Mouse (Mus musculus): ENCODE measurements at regions not wholly inside any gene's neighbourhood (a gene's known extent, or its start where the extent isn't known, plus 50 kb on each side); places are given as distances from the start of the nearest gene placed in this dataset.

GRCm38 (mm10) chr5:12639549-12639948, 256.4 kb downstream of the Sema3d start:
- DNase-seq (ENCODE audit: low read depth, low spot score), result no peak

DNA sequence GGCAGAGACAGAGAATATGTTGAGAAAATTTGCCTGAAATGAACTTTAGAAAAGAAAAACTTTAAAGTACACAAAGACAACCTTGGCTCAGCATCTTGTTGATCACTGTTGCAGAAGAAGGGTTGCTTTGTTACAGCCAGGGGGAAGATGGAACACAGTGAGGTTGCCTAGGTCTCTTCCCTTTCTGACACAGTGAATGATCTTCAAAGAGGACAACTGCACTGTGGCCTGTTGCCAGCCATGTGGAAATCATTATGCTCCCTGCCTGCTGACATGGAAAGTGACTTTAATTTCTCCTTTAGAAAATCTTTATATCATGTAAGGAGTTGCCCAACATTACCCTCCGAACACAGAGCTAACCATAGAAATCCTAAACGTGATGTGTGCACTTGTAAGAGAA, 263.1 kb downstream of the Sema3d start:
- DNase-seq (ENCODE audit: low read depth, low spot score), result no peak

DNA sequence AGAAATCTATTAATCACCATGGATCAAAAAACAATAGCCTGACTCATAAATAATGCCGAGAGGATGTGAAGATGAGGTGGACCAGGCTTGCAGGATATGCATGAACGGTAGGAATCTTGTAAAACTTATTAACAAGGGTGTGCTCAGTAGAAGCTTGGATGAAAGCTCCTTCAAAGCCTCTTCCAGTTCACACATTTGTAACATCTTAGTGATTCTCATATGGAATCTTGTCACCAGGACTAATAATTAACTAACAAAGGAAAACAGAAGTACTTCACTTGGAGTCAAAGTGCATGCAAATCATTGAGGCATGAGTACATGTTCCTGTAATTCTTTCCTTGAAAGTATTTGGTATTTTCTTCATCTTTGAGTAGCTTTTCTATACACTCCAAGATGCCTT, 290.5 kb downstream of the Sema3d start:
- no peak for DNase-seq (ENCODE audit: low read depth, low spot score)

DNA sequence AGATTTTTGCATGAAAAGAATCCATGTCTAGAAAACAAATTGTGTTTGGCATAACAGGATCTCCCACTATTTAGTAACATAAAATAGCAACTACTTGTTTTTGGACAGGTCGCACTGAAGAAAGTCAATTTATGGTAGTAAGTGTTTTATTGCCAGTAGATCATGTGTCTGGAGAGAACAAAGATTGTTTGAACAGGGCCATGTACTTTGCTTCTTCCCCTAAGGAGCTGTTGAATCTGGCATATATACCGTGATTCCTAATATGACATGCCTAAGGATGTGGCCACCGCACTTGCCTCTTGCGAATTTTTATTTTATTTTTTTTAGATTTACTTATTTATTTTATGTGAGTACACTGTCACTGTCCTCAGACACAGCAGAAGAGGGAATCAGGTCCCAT, 290.9 kb downstream of the Sema3d start:
- DNase-seq (ENCODE audit: low read depth, low spot score), result no peak

GRCm38 (mm10) chr5:12676712-12677111, 293.5 kb downstream of the Sema3d start:
- DNase-seq (ENCODE audit: low read depth, low spot score), result no peak

GRCm38 (mm10) chr5:12714894-12715293, 331.7 kb downstream of the Sema3d start:
- DNase-seq (ENCODE audit: low read depth, low spot score), result no peak

DNA sequence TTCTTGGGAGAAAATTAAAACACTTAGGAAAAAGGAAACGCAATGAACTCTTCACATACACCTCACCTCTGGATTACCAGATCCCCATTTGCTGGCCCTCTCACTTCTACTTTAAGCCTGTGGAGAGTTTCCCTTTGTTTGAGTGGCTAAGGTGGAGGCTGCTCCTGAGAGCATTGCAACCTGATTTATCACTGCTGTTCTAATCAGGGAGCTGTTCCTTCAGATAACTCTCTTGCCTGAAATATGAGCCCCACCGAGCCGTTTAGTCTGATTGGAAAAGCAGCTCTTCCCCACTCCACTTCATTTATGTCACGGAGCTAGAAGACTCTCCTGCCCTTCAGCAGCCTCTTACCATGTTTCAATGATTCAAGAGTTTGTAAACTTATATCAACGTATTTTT, 368.3 kb downstream of the Sema3d start:
- DNase-seq (ENCODE audit: low read depth, low spot score), result no peak

GRCm38 (mm10) chr5:12759634-12760033, 365.6 kb upstream of the Sema3a start:
- DNase-seq (ENCODE audit: low read depth, low spot score), result no peak

DNA sequence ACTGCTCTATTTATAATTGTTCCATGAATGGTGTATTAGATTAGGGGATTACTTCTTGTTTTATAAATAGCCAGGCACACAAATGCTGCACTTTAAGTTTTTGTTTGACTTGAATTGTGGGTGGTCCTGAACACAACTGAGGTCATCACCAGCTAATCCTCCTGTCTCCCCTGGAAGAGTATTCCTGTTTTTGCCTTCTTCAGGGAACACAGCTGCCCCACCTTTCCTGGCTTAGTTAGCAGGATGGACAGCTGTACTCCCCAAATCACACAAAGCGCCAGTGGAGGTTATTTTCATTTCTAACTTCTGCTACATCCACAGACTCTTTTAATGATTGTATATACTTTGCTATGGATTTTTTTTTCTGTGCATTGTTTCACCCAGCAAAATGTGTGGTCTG, 357.8 kb upstream of the Sema3a start:
- DNase-seq (ENCODE audit: low read depth, low spot score), result no peak

- peak; percentile 29 for DNase-seq (ENCODE audit: low read depth, low spot score)
Measured at GRCm38 (mm10) chr5:12782681-12783080, 342.5 kb upstream of the Sema3a start.

- no peak for DNase-seq (ENCODE audit: low read depth, low spot score)
Measured at GRCm38 (mm10) chr5:12808729-12809128, 316.5 kb upstream of the Sema3a start.

- no peak for DNase-seq (ENCODE audit: low read depth, low spot score)
Measured at GRCm38 (mm10) chr5:12809884-12810283, 315.3 kb upstream of the Sema3a start.

DNA sequence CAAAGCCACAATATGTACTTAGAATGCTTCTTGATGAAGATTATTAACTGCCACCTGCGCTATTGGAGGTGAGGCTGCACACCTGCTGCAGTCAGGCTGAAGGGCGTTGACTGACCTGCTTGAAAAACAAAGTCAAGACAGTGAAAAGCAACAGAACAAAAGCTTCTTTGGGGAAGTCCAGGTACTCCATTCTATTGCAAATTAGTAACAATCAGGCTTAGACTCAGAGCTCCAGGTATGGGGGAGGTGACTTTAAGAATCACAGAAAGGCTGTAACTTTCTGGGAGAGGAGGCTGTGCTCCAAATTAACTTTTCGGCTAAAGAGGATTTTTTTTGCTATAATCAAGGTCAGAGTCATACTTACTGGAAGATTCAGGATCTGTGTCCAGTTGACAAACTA, 278.0 kb upstream of the Sema3a start:
- peak; percentile 93 for DNase-seq (ENCODE audit: low read depth, low spot score)

GRCm38 (mm10) chr5:12856869-12857268, 268.3 kb upstream of the Sema3a start:
- DNase-seq (ENCODE audit: low read depth, low spot score), result no peak

GRCm38 (mm10) chr5:12868355-12869217, 256.6 kb upstream of the Sema3a start:
- DNase-seq (ENCODE audit: low read depth, low spot score), result peak; percentile 84

DNA sequence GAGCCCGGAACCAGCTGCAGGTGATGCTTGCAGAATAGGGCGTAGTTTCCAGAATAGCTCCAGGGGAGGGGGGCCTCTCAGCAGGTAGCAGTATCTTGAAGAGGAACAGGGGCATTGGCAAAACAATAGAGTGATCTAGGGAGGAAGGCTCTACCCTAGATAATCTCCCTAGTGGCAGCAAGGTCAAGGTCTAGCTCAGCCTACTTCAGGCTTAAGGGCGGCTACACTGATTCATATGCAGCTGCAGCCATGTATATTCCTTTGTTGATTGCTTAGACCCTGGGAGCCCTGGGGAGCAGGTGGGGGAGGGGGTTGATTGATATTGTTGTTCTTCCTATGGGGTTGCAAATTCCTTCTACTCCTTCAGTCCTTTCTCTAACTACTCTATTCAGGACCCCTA, 252.3 kb upstream of the Sema3a start:
- DNase-seq (ENCODE audit: low read depth, low spot score), result peak; percentile 99

DNA sequence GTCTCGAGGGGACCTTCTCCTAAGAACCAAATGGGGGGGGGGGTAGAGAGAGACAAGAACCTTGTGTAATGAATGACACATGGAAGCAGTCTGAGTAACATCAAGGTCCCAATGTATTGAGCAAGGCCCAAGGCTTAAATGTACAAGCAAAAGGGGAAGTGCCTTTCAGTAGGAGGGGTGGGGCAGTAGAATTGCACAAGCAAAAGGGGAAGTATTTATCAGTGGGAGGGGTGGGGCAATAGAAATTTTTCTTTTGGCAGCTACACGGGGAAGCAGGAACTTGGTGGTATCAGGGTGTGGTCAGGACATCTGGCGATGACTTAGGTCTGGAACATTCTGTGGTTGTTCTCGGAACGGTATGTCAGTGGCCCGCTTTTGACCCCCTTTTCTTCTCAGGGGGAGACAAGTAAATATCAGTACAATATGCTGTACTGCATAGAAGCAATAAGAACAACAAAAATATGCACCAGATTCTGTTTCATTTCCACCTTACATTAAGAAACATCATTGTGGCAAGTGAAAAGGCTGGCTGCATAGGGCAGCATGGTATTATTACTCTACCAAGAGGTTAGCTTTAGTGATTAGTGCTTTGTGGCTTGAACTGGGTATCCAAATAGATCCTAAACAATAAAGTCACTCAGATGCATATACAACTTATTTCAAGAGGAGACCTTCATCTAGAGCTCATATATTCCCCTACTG, 247.5 kb upstream of the Sema3a start:
- no peak for DNase-seq (ENCODE audit: low read depth, low spot score)

GRCm38 (mm10) chr5:12892333-12892732, 232.9 kb upstream of the Sema3a start:
- DNase-seq (ENCODE audit: low read depth, low spot score), result no peak

DNA sequence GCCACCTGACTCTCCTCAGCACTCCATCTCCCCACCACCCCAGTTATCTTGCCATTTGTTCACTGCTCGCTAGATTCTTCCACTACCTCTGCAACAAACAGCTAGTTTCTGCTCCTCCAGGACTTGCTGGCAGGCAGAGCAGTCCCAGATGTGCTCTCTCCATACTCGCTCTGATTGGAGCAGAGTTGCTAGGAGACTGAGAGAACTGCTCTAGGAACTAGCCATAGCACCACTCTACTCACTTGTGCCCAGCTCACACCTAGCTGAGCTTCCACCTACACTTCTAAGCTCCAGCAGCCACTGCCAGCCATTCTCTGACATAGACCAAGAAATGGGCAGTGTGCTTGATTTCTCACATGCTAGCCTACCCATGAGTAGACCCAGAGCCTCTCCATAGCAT, 230.6 kb upstream of the Sema3a start:
- DNase-seq (ENCODE audit: low read depth, low spot score), result no peak

- no peak for DNase-seq (ENCODE audit: low read depth, low spot score)
Measured at GRCm38 (mm10) chr5:12910741-12911140, 214.5 kb upstream of the Sema3a start.

DNA sequence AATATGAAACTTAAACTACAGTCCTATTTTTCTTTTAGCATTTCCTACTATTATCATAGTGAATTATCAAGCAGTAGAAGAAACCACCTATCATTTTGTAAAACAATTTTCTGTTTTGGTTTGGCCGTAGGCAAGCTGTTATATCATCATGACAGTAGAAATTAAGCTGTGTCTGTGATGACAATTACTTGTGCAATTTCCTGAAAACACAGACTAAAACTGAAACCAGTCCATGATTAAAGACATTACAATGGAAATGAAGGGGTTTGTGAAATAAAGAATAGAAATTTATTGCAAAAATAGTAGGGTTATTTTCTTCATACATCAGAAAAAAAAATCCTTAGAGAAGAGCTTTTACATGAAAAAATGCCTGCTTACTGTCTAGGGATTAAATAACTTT, 210.8 kb upstream of the Sema3a start:
- no peak for DNase-seq (ENCODE audit: low read depth, low spot score)

GRCm38 (mm10) chr5:12919335-12919734, 205.9 kb upstream of the Sema3a start:
- DNase-seq (ENCODE audit: low read depth, low spot score), result no peak

DNA sequence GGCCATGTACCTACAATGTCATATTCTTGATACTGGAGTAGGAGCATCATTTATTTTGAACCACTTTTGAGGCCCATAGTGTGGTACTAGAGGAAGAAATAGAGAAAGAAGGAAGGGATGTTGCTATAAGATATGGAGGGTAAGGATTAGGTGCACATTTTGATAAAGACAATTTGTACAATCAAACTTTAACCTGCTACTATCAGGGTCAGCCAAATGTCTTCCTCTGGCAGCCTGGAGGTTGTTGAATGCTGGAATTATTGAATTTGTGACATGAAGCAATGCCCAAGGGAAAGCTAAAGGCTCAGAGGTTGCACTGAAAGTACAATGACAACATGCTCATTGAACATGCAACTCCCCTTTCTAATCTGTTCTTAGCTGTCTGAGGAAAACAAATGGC, 202.3 kb upstream of the Sema3a start:
- DNase-seq (ENCODE audit: low read depth, low spot score), result no peak
